Mouse (Mus musculus) C2C12 (cell line): ENCODE results near the gene Gm20388. TPM values are rescaled to one million over a fixed set of nuclear protein-coding genes. Genes with fewer than 3 reads are reported as not detected.

Source experiments
- H3K27me3 ChIP-seq: one replicate; pipeline ENCODE4 v1.6.1; 2011; ENCODE audit not compliant: control insufficient read depth, insufficient read depth, insufficient read length
- H3K36me3 ChIP-seq: one replicate; pipeline ENCODE4 v1.6.1; 2011; ENCODE audit not compliant: control insufficient read depth, insufficient read depth
- H3K4me3 ChIP-seq: one replicate; pipeline ENCODE4 v1.5.1; 2011; ENCODE audit warnings: mild to moderate bottlenecking, control low read depth; ENCODE audit not compliant: poor library complexity, insufficient read depth, severe bottlenecking
- H3K79me2 ChIP-seq: one replicate; pipeline ENCODE4 v1.6.1; 2011; ENCODE audit not compliant: control insufficient read depth, insufficient read depth
- H3K79me3 ChIP-seq: one replicate; pipeline ENCODE4 v1.6.1; 2011; ENCODE audit warnings: low read depth, control low read depth
- H3ac ChIP-seq: one replicate; pipeline ENCODE3; 2011; ENCODE audit warnings: low read depth; ENCODE audit not compliant: control insufficient read depth, insufficient read length
- CEBPB ChIP-seq: IDR thresholded peaks from one replicate; pipeline ENCODE4 v1.6.1; 2011; ENCODE audit warnings: low read depth, mild to moderate bottlenecking, control low read depth, moderate library complexity
- CTCF ChIP-seq: IDR thresholded peaks from one replicate; pipeline ENCODE4 v1.5.1; 2011; ENCODE audit not compliant: control insufficient read depth, insufficient read depth, insufficient read length
- FOSL1 ChIP-seq: IDR thresholded peaks from one replicate; pipeline ENCODE4 v1.8.0; 2011; ENCODE audit warnings: mild to moderate bottlenecking, low read length; ENCODE audit not compliant: poor library complexity, insufficient read depth, severe bottlenecking
- MAX ChIP-seq: IDR thresholded peaks from one replicate; pipeline ENCODE4 v1.6.1; 2011; ENCODE audit warnings: mild to moderate bottlenecking, control low read depth
- MYOD1 ChIP-seq: IDR thresholded peaks from one replicate; pipeline ENCODE4 v1.6.1; 2011; ENCODE audit warnings: low read depth; ENCODE audit not compliant: control insufficient read depth, insufficient read length
- MYOG ChIP-seq: IDR thresholded peaks from one replicate; pipeline ENCODE4 v1.6.1; 2011; ENCODE audit not compliant: control insufficient read depth, insufficient read length; ENCODE audit errors: extremely low read depth
- USF1 ChIP-seq: IDR thresholded peaks from one replicate; pipeline ENCODE4 v1.6.1; 2011; ENCODE audit warnings: low read depth, mild to moderate bottlenecking, control low read depth, moderate library complexity
- polyA plus RNA-seq: library from polyadenylated mRNA; unstranded; fragments of >200 nt; fragmentation: generic; extraction: Trizol; gene quantifications from one replicate; pipeline ENCODE4 v1.2.1, GENCODE M21; 2012; ENCODE audit warnings: missing spikeins

Gm20388 gene
- polyA plus RNA-seq, 1 experiment, result 15.0 TPM

- Histone ChIP-seq H3K36me3 (no peaks in the 10 kb centered on the region), H3K79me3 (no peaks in the 10 kb centered on the region), H3K27me3 (no peaks in the 10 kb centered on the region), H3ac (no peak overlapping the region), H3K4me3 (no peak overlapping the region), H3K79me2 (no peaks in the 10 kb centered on the region)
- TF ChIP-seq MYOD1 (no peak), MYOG (no peak), CEBPB (no peak), FOSL1 (no peak), MAX (no peak), CTCF (no peak), USF1 (no peak)
These were observed 3332.4 kb downstream of the Gm20388 start for GRCm38 (mm10) chr8:123243053-123243452.

DNA sequence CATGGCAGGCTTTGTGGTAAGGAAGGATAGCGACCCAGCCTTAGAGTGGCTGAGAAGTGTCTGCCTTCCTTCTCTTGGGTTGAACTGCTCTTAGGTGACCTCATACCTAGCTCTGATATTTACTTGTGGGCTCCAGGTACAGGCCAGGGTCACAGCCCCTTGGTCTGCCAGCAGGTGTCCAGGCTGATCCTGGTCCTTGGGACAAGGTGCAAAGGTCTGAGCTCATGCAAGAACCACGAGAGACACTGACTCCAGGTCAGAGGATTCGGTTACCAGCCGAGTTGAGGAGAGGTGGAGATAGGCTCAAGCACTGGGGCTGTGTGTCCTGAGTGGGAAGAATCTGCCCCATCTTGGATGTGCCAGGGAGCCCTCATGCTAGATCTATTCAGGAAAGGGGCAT lies 3333.7 kb downstream of the Gm20388 start:
- Histone ChIP-seq H3K36me3 (peaks cover 3% of the 10 kb centered on the region), H3K27me3 (no peaks in the 10 kb centered on the region), H3K79me3 (no peaks in the 10 kb centered on the region), H3K79me2 (no peaks in the 10 kb centered on the region), H3K4me3 (no peak overlapping the region), H3ac (no peak overlapping the region)
- no peak for TF ChIP-seq CTCF
- no peak for TF ChIP-seq MYOG
- no peak for TF ChIP-seq MAX
- no peak for TF ChIP-seq FOSL1
- TF ChIP-seq MYOD1, result no peak
- no peak for TF ChIP-seq CEBPB
- no peak for TF ChIP-seq USF1

GRCm38 (mm10) chr8:123245543-123245942 lies 3334.9 kb downstream of the Gm20388 start:
- Histone ChIP-seq H3K79me2 (no peaks in the 10 kb centered on the region), H3K4me3 (no peak overlapping the region), H3ac (no peak overlapping the region), H3K79me3 (no peaks in the 10 kb centered on the region), H3K36me3 (peaks cover 7% of the 10 kb centered on the region), H3K27me3 (no peaks in the 10 kb centered on the region)
- TF ChIP-seq CTCF, result no peak
- no peak for TF ChIP-seq USF1
- TF ChIP-seq MYOD1, result no peak
- TF ChIP-seq FOSL1, result no peak

DNA sequence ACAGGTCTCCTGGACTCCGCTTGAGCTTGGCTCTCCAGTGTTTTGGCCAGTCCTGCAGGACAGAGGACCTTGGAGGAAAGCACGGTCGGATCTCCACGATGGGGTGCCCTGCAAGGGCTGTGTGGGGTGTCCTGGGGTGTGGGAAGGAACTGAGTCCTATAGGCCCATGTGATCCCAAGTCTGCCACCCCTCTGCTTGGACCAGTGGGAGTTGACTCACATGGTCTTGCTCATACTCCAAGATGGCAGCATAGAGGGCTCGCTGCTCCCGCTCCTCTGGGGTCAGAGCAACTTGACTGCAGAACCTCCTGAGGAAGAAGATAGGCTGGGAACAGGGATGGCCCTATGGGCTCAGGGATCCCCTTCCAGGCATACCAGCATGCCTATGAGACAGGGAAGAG lies 3337.1 kb downstream of the Gm20388 start:
- Histone ChIP-seq H3K79me2 (peaks cover 2% of the 10 kb centered on the region), H3K27me3 (no peaks in the 10 kb centered on the region), H3ac (no peak overlapping the region), H3K36me3 (peaks cover 8% of the 10 kb centered on the region), H3K79me3 (no peaks in the 10 kb centered on the region), H3K4me3 (no peak overlapping the region)
- TF ChIP-seq MYOG (no peak), FOSL1 (no peak), USF1 (no peak), CTCF (no peak), MAX (no peak), MYOD1 (no peak), CEBPB (no peak)

- no peak for TF ChIP-seq MYOD1
- H3ac ChIP-seq, result no peak overlapping the region
- peaks cover 8% of the 10 kb centered on the region for H3K36me3 ChIP-seq
- no peak overlapping the region for H3K4me3 ChIP-seq
- H3K27me3 ChIP-seq, result no peaks in the 10 kb centered on the region
- no peaks in the 10 kb centered on the region for H3K79me3 ChIP-seq
- peaks cover 11% of the 10 kb centered on the region for H3K79me2 ChIP-seq
These were observed 3338.0 kb downstream of the Gm20388 start for GRCm38 (mm10) chr8:123248596-123248995.

DNA sequence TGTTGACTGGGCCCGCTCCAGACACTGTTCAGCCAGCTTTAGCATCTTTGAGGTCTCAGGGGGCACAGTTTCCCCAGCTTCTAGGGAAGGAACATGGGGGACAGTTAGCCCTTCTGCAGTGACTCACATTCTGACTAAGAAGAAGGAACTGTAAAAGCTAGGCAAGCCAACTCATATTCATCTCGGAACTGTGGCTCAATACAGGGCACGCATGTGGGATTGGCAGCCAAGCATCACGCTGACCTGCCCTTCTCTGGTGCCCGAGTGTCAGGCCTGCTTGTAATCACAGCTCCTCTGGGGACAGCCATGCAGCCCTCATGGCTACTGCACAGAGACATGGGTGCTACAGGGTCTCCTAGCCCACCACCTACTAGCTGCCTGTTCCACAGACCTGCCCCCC lies 3340.3 kb downstream of the Gm20388 start:
- TF ChIP-seq MYOG (no peak), FOSL1 (no peak), MYOD1 (no peak), CTCF (no peak), USF1 (no peak), CEBPB (no peak), MAX (no peak)
- Histone ChIP-seq H3K4me3 (no peak overlapping the region), H3K36me3 (peaks cover 8% of the 10 kb centered on the region), H3K27me3 (no peaks in the 10 kb centered on the region), H3K79me2 (peaks cover 29% of the 10 kb centered on the region), H3K79me3 (peaks cover 6% of the 10 kb centered on the region), H3ac (no peak overlapping the region)
